Mouse (Mus musculus): ENCODE data around the gene Adamts5.

DNA sequence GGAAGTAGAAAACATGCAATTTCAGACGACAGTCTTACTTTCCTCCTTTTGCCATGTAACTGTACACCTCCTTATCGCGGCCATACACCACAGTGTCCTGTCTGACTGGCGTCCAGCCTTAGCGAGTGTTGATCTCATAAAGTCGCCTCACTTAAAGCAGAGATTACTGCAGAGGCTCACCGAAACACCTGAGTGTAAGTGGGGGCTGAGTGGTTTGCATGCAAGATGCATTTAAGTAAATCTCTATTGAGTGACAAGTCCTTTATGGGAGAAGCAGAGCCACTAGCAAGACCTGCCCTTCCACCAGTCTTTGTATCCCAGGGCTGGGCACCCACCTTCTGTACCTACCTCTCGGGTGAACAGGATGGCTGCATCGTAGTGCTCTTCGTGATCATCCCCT, 2.8 kb downstream of the Adamts5 start:
- TF ChIP-seq GATA1 (IDR thresholded peaks at IDR 0.05; ENCODE audit: borderline replicate concordance, low read length) = no peak
- no peak for TF ChIP-seq CTCF (IDR thresholded peaks at IDR 0.05; ENCODE audit: low read depth, low read length)

Measured in G1E (cell line).